Mouse (Mus musculus): ENCODE measurements at regions not wholly inside any gene's neighbourhood (a gene's known extent, or its start where the extent isn't known, plus 50 kb on each side); places are given as distances from the start of the nearest gene placed in this dataset.

DNA sequence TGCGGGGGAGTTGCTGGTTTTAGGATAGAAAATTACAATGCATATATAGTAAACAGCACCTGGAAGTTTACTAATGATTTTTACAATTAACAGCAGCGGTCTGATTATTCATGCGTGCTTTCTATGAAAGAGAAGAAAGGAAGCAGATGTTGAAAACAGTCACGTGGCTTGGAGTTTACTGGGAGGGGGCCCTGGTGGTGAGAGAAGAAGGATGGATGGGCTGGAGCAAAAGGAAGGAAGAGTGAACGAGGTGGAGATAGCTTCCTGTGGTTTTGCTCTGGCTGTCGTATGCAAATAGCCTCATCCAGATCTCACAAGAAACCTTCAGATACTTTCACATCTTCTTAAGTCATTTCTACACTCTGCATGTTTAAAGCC, 606.1 kb upstream of the Id2 start:
- Histone ChIP-seq H3K27me3 (ENCODE audit: control insufficient read depth, insufficient read depth, low read depth, low read length) (no peaks in the 10 kb centered on the region), H3K4me1 (ENCODE audit: control insufficient read depth, insufficient read depth, low read length) (peaks cover 8% of the 10 kb centered on the region), H3K9ac (ENCODE audit: low read depth, low read length) (peak overlapping the region; percentile 48; the same call in 1 of the 2 replicates), H3K4me3 (ENCODE audit: low read depth, low read length) (0 out of 2 replicates have a peak overlapping the region, but pooled peaks have one; percentile 18), H3K36me3 (ENCODE audit: control insufficient read depth, insufficient read depth, low read length) (no peaks in the 10 kb centered on the region), H3K4me2 (ENCODE audit: low read length) (peak overlapping the region; percentile 47), H3K27ac (ENCODE audit: low read length) (no peak overlapping the region), H3K9me3 (replicated peaks; ENCODE audit: control insufficient read depth, low read length, poor library complexity, severe bottlenecking) (no peaks in the 10 kb centered on the region; the same call in 1 of the 2 replicates)
- no peak for ATAC-seq
- WGBS: 6% methylated on average over 6 of the region's 6 CpGs

DNA sequence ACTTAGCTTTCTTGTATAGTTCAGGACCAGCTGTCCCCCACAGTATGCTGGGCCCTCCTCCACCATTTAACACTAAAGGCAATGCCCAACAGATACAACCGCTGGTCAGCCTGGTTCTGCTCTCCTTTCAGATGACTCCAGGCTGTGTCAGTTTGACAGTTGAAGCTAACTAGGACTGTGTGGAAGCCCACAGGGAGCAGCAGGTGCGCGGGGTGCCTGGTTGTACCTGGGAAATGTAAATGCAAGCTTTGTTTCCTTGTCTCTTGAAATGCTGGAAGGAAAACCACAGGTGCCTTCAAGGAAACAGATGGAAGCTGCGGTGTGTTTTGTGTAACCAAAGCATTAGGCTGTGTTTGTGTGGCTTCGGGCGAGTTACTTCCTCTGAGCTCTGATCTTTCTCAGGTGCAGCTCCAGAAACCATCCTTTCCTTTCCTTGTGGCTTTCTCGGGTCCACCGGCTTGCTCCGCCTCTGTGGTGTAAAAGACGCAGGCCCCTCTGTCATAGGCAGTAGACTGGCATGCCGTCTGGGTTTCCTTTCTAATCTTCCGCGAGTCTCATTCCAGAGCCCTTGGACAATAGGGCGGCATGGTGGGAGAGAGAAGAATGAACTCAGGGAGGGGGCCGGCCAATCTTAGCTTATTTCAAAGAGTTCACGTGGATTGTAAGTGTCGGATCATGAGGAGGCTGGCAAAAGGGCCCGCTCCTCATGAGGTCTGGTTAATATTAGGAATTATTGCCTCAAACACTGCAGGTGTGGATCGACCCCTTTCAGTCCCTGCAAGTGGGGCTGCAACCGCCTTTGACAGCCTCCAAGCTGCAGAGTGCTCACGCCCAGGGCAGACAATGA, 605.5 kb upstream of the Id2 start:
- peak; percentile 75 for ATAC-seq
- peak overlapping the region; percentile 48; the same call in 1 of the 2 replicates for H3K9ac ChIP-seq (ENCODE audit: low read depth, low read length)
- H3K9me3 ChIP-seq (replicated peaks; ENCODE audit: control insufficient read depth, low read length, poor library complexity, severe bottlenecking): no peaks in the 10 kb centered on the region; the same call in 1 of the 2 replicates
- 7% methylated on average over 21 of the region's 21 CpGs for WGBS
- peak overlapping the region; percentile 47 for H3K4me2 ChIP-seq (ENCODE audit: low read length)
- peaks cover 8% of the 10 kb centered on the region for H3K4me1 ChIP-seq (ENCODE audit: control insufficient read depth, insufficient read depth, low read length)
- no peaks in the 10 kb centered on the region for H3K36me3 ChIP-seq (ENCODE audit: control insufficient read depth, insufficient read depth, low read length)
- no peaks in the 10 kb centered on the region for H3K27me3 ChIP-seq (ENCODE audit: control insufficient read depth, insufficient read depth, low read depth, low read length)
- 0 out of 2 replicates have a peak overlapping the region, but pooled peaks have one; percentile 18 for H3K4me3 ChIP-seq (ENCODE audit: low read depth, low read length)
- no peak overlapping the region for H3K27ac ChIP-seq (ENCODE audit: low read length)

DNA sequence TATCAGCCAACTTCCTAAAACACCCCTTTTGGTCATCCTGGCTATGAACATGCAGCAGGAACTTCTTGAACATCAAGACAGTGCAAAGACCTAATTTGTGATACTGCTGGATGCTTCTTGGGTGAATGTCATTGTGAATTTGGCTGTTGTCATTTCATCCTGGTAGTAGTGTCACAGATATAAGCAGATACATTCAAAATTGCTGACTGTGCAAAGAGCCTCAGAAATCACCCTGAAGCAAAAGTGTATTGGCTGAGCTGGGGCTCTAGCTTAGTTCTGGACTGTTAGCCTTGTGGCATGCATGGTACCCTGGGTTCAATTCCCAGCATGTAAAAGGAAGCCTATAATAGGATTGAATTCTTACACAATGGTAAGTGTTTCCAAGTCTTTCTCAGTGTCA, 590.1 kb upstream of the Id2 start:
- H3K9ac ChIP-seq (ENCODE audit: low read depth, low read length): no peak overlapping the region
- H3K27me3 ChIP-seq (ENCODE audit: control insufficient read depth, insufficient read depth, low read depth, low read length): no peaks in the 10 kb centered on the region
- no peak overlapping the region for H3K27ac ChIP-seq (ENCODE audit: low read length)
- H3K9me3 ChIP-seq (replicated peaks; ENCODE audit: control insufficient read depth, low read length, poor library complexity, severe bottlenecking): no peaks in the 10 kb centered on the region
- no peak for ATAC-seq
- no peak overlapping the region for H3K4me3 ChIP-seq (ENCODE audit: low read depth, low read length)
- no peaks in the 10 kb centered on the region for H3K4me1 ChIP-seq (ENCODE audit: control insufficient read depth, insufficient read depth, low read length)
- no peak overlapping the region for H3K4me2 ChIP-seq (ENCODE audit: low read length)
- H3K36me3 ChIP-seq (ENCODE audit: control insufficient read depth, insufficient read depth, low read length): no peaks in the 10 kb centered on the region

DNA sequence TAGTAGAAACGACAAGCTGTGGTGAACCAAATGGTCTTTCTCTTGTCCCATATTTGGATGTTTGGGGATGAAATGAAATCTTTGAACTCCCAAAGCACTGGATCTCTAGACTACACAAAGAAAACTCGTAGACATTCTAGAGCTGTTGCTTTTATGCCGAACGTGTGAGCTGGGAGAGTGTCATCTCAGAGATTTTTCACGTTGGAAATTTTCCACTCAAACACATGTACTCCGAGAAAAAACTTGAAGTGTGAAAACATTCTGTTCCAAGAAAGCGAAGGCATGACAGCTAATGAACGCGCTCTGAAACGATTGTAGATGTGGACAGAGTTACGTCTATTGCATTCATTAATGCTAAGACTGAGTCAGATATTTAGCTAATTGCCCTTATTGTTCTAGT, 579.7 kb upstream of the Id2 start:
- Histone ChIP-seq H3K27me3 (ENCODE audit: control insufficient read depth, insufficient read depth, low read depth, low read length) (no peaks in the 10 kb centered on the region), H3K4me3 (ENCODE audit: low read depth, low read length) (no peak overlapping the region), H3K4me2 (ENCODE audit: low read length) (no peak overlapping the region), H3K9me3 (replicated peaks; ENCODE audit: control insufficient read depth, low read length, poor library complexity, severe bottlenecking) (no peaks in the 10 kb centered on the region), H3K4me1 (ENCODE audit: control insufficient read depth, insufficient read depth, low read length) (no peaks in the 10 kb centered on the region), H3K36me3 (ENCODE audit: control insufficient read depth, insufficient read depth, low read length) (no peaks in the 10 kb centered on the region), H3K27ac (ENCODE audit: low read length) (no peak overlapping the region), H3K9ac (ENCODE audit: low read depth, low read length) (no peak overlapping the region)
- no peak for ATAC-seq
- 87% methylated on average over 11 of the region's 11 CpGs for WGBS

DNA sequence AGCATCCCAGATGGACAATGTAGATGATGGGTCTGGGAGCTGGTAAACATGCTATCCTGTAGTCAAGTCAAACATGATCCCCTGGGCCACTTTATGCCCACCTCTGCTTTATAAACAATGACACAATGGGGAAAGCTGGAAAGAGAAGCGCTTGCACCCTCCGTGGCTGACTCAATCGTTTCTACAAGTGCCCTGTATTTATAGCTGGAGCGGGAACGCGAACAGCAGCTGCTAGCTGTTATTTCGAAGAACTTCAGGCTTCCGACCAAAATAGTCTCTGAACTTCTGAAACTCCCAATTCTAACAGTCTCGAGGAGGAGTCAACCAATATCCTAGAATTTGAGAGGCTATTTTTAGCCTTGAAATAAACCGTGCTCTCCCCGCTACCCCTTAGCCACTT, 571.4 kb upstream of the Id2 start:
- Histone ChIP-seq H3K36me3 (ENCODE audit: control insufficient read depth, insufficient read depth, low read length) (no peaks in the 10 kb centered on the region), H3K4me2 (ENCODE audit: low read length) (no peak overlapping the region), H3K27ac (ENCODE audit: low read length) (no peak overlapping the region), H3K9ac (ENCODE audit: low read depth, low read length) (no peak overlapping the region), H3K9me3 (replicated peaks; ENCODE audit: control insufficient read depth, low read length, poor library complexity, severe bottlenecking) (no peaks in the 10 kb centered on the region), H3K27me3 (ENCODE audit: control insufficient read depth, insufficient read depth, low read depth, low read length) (no peaks in the 10 kb centered on the region), H3K4me3 (ENCODE audit: low read depth, low read length) (no peak overlapping the region), H3K4me1 (ENCODE audit: control insufficient read depth, insufficient read depth, low read length) (no peaks in the 10 kb centered on the region)
- 91% methylated on average over 11 of the region's 11 CpGs for WGBS
- no peak for ATAC-seq

DNA sequence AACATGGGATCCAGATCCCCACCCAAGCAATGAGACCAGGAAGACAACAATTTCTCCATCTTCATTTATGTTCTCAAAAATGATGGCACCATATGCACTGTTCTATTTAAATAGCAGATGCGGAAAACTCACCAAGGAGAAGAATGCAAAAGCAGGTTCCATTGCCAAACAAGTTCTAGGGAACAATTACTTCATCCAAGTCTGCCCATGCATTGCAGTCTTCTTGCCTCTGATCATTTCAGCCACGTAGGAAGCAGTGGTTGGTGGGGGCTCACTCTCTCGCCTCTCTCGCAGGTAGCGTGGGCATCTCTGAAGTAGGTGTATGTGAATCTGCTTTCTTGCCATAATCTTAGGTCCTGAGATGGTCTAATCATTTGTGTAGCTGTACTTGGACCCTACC, 557.5 kb upstream of the Id2 start:
- WGBS: 94% methylated on average over 5 of the region's 5 CpGs
- Histone ChIP-seq H3K9ac (ENCODE audit: low read depth, low read length) (no peak overlapping the region), H3K27me3 (ENCODE audit: control insufficient read depth, insufficient read depth, low read depth, low read length) (no peaks in the 10 kb centered on the region), H3K4me3 (ENCODE audit: low read depth, low read length) (no peak overlapping the region), H3K27ac (ENCODE audit: low read length) (no peak overlapping the region), H3K36me3 (ENCODE audit: control insufficient read depth, insufficient read depth, low read length) (no peaks in the 10 kb centered on the region), H3K9me3 (replicated peaks; ENCODE audit: control insufficient read depth, low read length, poor library complexity, severe bottlenecking) (no peaks in the 10 kb centered on the region), H3K4me1 (ENCODE audit: control insufficient read depth, insufficient read depth, low read length) (no peaks in the 10 kb centered on the region), H3K4me2 (ENCODE audit: low read length) (no peak overlapping the region)
- no peak for ATAC-seq

DNA sequence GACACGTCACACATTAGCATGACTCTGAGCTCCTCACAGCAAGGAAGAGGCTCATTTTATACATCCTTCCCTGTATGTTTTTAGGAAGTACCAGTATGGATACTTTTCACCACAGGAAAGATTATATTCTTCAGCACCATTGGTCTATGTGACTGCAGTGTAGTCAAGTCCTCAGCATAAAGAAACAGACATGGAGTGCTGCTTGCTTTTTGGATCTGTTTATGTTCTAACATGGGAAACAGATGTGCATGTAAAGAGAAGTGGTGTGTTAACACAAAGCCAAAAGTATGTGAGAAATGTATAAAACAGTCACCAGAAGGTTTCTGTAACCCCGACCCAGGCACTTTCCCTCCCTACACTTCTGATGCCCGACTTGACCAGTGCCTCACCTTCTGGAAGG, 553.3 kb upstream of the Id2 start:
- Histone ChIP-seq H3K4me2 (ENCODE audit: low read length) (no peak overlapping the region), H3K9me3 (replicated peaks; ENCODE audit: control insufficient read depth, low read length, poor library complexity, severe bottlenecking) (no peaks in the 10 kb centered on the region), H3K4me3 (ENCODE audit: low read depth, low read length) (no peak overlapping the region), H3K9ac (ENCODE audit: low read depth, low read length) (no peak overlapping the region), H3K27me3 (ENCODE audit: control insufficient read depth, insufficient read depth, low read depth, low read length) (no peaks in the 10 kb centered on the region), H3K27ac (ENCODE audit: low read length) (no peak overlapping the region), H3K4me1 (ENCODE audit: control insufficient read depth, insufficient read depth, low read length) (no peaks in the 10 kb centered on the region), H3K36me3 (ENCODE audit: control insufficient read depth, insufficient read depth, low read length) (no peaks in the 10 kb centered on the region)
- WGBS: 86% methylated on average over 3 of the region's 3 CpGs
- no peak for ATAC-seq

DNA sequence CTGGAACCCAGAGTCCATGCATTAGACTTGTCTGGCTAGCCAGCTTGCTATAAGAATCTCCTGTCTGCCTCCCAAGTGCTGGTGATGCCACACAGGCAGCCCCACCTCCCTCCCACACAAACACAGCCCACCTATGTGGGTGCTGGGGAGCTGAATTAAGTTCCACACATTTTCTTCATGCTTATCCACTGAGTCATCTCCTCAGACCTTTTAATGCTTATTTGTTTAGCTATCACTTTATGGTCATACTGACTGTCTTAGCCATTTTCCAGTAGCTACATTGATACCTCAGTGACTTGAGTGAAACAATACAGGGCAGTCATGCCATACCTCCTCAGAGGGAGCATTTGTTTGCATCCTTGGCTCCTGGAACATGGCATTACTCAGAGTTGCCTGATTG, 531.1 kb upstream of the Id2 start:
- Histone ChIP-seq H3K4me1 (ENCODE audit: control insufficient read depth, insufficient read depth, low read length) (no peaks in the 10 kb centered on the region), H3K9ac (ENCODE audit: low read depth, low read length) (no peak overlapping the region), H3K36me3 (ENCODE audit: control insufficient read depth, insufficient read depth, low read length) (no peaks in the 10 kb centered on the region), H3K9me3 (replicated peaks; ENCODE audit: control insufficient read depth, low read length, poor library complexity, severe bottlenecking) (no peaks in the 10 kb centered on the region), H3K27me3 (ENCODE audit: control insufficient read depth, insufficient read depth, low read depth, low read length) (no peaks in the 10 kb centered on the region), H3K4me3 (ENCODE audit: low read depth, low read length) (no peak overlapping the region), H3K27ac (ENCODE audit: low read length) (no peak overlapping the region), H3K4me2 (ENCODE audit: low read length) (no peak overlapping the region)
- no peak for ATAC-seq

DNA sequence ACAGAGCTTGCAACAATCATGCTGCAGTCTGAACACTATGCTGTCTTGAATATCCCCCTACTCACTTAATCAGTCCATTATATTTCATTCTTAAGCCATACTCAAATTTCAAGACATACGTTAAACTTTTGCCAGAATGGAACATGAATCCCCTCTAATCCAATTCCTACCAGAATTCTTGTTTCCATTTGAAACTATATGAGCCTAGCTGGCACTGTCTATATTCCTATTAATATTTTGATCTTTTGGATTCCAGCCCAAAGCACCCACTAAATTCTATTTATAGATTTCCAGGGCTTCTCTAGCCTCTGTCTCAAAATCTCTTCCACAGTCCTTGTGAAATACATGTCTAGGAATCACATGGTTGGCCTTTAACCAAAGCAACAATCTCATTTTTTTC, 528.9 kb upstream of the Id2 start:
- Histone ChIP-seq H3K9me3 (replicated peaks; ENCODE audit: control insufficient read depth, low read length, poor library complexity, severe bottlenecking) (no peaks in the 10 kb centered on the region), H3K9ac (ENCODE audit: low read depth, low read length) (no peak overlapping the region), H3K4me3 (ENCODE audit: low read depth, low read length) (no peak overlapping the region), H3K4me1 (ENCODE audit: control insufficient read depth, insufficient read depth, low read length) (no peaks in the 10 kb centered on the region), H3K27me3 (ENCODE audit: control insufficient read depth, insufficient read depth, low read depth, low read length) (no peaks in the 10 kb centered on the region), H3K36me3 (ENCODE audit: control insufficient read depth, insufficient read depth, low read length) (no peaks in the 10 kb centered on the region), H3K27ac (ENCODE audit: low read length) (no peak overlapping the region), H3K4me2 (ENCODE audit: low read length) (no peak overlapping the region)
- no peak for ATAC-seq
- WGBS: 55% methylated on average over 1 of the region's 1 CpGs

All from midbrain, embryonic 16.5 days (tissue).